Mouse (Mus musculus) bone marrow macrophage, adult 2 months (primary cell): ENCODE results near the gene Camkv.

Experiments used
- CTCF ChIP-seq: IDR thresholded peaks from 2 replicates; pipeline ENCODE4 v1.5.1; 2012; ENCODE audit warnings: low read depth, mild to moderate bottlenecking, low read length, moderate library complexity
- POLR2A ChIP-seq: IDR thresholded peaks from 2 replicates; pipeline ENCODE4 v1.6.1; 2012; ENCODE audit warnings: mild to moderate bottlenecking, low read depth, low read length, borderline replicate concordance

GRCm38 (mm10) chr9:107932221-107932620 is 3.3 kb upstream of the Camkv start:
- TF ChIP-seq POLR2A (no peak), CTCF (no peak)
